Mouse (Mus musculus) forelimb bud, embryonic 11.5 days (tissue): ENCODE measurements around the gene Atp8a2.
A peak's percentile ranks its signal among the peaks of the same experiment; 100 is the strongest.

Source experiments
- DNase-seq: peaks from one replicate; pipeline ENCODE4 v3.0.0-alpha.2; 2012; ENCODE audit warnings: low read depth, low spot score

Gene Atp8a2

GRCm38 (mm10) chr14:59715695-59716442 lies 481.1 kb downstream of the Atp8a2 start:
- DNase-seq, result no peak

DNA sequence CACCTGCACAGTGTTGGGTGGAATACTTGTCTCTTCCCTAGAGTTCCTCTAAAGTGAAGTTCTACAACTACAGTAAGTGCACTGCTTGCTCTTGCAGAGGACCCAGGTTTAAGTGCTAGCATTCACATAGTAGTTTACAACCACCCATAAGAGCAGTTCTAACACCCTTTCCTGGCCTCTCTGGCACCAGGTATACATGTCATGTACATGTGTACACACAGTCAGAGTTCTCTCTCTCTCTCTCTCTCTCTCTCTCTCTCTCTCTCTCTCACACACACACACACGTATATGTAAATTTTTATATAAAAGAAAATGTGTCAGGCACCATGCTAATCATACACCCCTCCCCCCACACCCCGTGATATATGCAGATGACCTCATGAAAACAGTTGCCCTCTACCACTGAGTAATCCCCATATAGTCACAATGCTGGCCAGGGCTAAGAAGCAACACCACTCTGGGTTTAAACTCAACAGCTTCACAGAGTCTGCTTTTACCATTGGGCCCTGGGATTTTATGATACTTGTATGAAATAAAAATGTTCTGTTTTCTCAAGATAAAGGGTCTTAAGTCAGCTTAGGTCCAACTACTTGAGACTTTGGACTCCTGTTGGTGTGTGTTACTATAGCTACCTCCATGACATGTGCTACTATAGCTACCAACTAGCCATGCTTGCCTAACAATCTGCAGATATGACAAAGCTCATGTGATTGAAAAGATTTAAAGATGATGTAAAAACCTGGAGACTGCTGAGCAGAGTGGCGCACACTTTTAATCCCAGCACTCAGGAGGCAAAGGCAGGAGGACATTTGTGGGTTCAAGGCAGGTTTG lies 487.3 kb downstream of the Atp8a2 start:
- DNase-seq, result no peak

DNA sequence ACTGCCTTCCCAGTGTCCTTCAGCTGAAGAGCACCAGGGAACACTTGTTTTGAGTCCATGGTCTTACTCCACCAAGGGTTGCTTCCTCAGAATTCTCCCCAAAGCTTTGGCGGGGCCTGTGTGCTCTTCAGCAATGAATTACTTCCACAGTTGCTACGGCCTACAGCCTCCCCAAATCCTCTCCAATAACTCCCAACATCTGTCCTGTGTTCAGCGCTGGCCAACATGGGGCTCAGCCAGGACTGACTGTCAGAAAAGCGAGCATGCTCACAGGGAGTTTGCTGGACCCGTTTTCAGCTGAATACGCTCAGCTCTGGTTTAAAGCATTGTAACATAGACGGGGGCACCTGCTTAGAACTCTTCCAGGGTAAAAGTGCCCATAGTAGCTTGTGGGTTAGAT lies 489.0 kb downstream of the Atp8a2 start:
- no peak for DNase-seq

DNA sequence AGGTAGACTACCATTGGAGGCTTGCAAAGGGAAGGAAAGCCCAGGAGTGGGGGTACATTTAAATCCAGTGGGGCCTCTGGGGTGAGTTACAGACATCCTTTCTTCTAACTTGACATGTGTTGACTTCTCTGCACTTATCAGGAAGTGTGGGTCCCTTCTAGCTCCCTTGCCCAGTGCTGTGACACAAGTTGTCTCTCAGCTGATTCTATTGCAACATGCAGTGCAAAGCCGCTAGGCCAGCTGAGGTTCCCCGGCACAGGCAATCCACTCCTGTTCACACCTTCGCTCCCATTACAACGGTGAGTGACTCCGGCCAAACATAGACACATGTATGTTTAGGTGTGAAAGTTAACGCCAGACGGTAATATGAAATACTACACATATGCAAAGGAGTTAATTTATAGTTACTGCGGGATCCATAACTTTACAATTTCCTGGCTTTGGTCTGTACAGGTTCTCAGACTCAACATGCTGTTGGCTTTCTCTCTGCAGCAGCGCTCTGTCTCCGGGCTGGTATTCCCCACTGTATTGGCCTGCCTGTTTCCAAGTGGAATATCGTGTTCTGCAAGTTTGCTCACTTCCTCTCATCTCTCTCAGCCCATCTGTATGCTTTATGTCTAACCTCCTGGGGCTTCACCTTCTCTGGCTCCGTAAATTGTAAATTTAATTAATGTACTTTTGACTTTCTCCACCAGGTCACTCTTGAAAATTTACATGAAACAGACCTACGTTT lies 491.5 kb downstream of the Atp8a2 start:
- peak; percentile 40 for DNase-seq

DNA sequence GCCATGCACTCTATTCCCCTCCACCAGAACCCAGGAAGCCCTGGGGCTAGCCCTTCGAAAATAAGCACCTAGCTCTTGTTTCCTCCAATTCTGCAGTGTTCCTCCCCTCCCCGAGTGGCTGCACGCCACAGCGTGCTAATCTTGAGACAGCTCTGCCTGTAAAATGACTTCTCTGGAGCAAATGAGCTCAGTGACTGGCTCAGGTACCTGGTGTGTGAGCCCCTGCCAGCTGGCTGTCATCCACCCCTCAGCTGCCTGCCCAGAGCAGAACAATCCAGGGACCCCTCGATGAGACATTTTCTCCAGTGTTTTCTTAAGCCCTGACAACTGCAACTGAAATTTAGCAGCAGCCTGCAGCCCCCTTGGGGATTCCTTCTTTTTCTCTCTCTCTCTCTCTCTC lies 495.5 kb downstream of the Atp8a2 start:
- DNase-seq, result no peak

DNA sequence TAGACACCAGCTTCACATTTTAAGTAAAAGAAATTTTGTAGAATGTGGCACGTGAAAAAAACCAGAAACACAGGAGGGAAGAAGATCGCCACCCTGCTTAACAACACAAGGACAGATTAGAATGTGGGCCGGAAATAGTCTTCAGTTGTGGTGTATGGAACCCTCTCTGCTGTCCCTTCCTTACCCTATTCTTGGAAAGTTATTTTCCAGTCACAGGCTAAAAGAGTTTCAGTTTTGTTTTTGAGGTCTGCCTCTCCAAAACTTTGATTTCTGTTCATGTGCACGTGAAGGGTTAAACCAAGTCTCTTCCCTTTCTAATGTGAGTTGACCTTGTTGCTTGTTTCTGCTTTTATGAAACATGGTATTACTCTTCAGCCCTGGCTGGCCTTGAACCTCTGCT lies 501.8 kb downstream of the Atp8a2 start:
- DNase-seq, result no peak

DNA sequence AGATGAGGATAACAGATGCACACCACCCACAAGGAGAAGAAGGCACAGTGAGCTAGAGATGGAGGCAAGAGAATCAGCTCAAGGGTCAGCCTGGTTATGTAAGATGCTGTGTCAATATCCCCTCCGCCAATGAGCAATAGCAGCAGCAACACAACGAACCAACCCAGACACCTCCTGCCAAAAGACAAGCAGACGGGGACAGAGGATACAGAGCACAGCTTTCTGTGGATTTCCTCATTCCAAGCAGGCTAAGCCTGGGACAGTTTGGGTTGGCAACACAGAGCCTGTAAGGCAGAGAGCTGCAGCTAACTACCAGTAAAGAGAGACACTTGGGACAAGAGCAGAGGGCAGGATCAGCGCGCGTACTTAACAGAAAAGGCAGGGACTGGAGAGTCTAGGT lies 504.8 kb downstream of the Atp8a2 start:
- no peak for DNase-seq

- DNase-seq, result no peak
These were observed 505.6 kb downstream of the Atp8a2 start for GRCm38 (mm10) chr14:59691402-59691801.

- no peak for DNase-seq
These were observed 506.0 kb downstream of the Atp8a2 start for GRCm38 (mm10) chr14:59690954-59691353.

DNA sequence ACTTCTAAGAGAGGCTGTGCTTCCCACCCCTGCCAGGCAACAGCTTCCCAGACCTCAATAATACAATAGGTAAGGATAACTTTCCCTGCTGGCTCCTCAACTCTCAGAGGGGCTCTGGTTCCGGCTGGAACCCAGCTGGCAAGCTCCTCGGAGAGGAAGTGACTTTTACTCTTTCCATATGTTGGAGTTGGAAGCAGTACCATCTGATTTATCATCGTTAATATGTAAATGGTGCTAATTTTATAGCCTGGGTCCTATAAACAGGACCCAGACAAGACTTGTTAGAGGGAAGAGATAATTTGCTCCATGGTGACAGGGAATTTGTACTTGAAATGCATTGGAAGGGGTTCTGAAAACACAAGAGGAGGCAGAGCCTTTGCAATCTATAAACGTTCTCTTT lies 507.4 kb downstream of the Atp8a2 start:
- no peak for DNase-seq

- no peak for DNase-seq
These were observed 510.8 kb downstream of the Atp8a2 start for GRCm38 (mm10) chr14:59686229-59686628.

DNA sequence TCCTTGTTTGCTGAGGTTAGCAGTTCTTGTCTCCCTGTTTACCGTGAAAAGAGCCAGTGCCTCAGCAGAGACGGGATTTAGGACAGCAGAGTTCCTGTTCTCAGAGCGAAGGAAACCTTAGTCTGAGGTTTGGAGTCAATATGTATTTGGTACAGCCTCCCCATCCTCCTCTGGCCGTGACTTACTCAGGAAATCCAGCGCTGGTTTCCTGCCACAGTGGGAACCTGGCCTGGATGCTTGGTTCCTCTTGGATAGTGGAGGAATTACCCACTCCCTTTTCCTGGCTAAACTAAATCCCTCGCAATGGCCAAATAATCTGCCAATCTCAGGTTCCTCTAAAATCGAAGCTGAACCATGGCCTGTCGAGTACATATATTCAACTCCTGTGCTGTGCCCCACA lies 511.6 kb downstream of the Atp8a2 start:
- DNase-seq, result no peak

DNA sequence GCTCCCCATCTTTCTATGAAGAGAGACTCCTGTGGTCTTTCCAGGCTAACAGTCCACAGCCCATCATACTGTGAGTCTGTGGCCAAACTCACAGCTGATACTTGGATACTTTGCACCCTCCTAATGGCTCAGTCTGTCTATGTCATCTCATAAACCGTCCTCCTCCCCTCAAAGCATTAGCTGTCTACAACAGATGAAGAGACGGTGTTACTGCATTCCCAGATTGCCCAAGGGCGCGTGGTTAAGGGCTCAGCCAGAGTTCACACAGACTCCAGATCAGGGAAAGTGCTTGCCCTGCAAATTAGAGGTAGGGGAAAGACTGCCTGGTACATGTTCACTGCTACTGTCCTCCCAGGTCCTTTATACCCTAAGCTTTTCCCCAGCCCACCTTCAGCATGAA lies 515.1 kb downstream of the Atp8a2 start:
- no peak for DNase-seq

DNA sequence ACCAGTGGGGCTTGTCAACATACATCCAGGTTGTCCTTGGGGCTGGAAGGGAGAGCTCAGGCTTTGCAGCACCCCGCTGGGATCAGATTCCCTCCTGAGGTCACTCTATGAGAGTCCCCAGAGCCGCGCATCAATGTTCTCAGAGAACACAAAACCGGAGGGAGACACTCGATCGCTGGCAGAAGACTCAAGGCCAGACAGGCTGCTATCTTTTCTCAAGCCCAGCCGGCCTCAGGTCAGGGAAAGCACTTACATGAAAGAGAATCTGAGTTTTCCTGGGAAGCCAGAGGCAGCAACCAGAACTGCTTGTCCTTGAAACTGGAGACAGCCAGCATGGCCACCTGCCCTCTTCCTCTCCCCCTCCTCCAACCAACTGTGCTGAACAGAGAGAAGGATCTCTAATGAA lies 519.4 kb downstream of the Atp8a2 start:
- no peak for DNase-seq

DNA sequence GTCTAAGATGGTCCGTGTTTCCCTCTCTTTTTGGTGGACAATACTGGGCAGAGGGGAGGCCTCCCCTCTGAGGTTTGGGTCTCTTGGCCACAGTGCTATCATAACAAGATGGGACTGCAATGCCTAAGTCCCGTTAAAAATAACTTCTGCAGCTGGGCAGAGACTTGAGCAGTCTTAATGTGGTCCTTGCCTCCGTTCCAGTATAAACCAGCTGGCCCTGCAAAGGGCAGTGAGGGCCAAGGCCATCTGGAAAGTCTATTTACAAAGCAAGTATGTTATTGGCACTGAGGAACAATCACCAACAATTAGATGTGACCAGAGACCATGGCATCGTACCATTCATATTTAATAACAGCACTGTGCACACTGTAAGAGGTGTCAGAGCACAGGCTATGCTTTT lies 521.6 kb downstream of the Atp8a2 start:
- DNase-seq, result peak; percentile 27

DNA sequence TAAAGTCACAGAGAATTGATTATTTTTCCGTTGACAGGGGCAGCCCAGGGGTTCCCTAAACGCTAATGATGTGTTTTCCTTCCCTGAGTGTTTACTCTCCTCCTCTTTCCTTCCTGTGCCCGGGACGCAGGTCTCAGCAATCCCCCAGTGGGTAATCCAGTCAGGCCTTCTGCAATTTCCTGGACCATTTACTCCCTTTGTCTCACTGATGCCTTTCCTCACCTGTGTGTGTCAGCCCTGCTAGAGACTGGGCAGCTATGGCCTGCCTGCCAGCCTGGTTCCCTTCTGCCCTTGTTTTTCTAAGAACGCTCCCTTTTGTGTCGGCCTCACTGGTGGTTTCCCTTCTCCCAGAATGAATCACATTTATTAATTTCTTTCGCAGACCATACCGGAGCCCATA lies 522.4 kb downstream of the Atp8a2 start:
- DNase-seq, result peak; percentile 49

GRCm38 (mm10) chr14:59672893-59673515 lies 524.0 kb downstream of the Atp8a2 start:
- no peak for DNase-seq

GRCm38 (mm10) chr14:59657098-59657497 lies 539.9 kb downstream of the Atp8a2 start:
- DNase-seq, result no peak

- DNase-seq, result no peak
These were observed 540.4 kb downstream of the Atp8a2 start for GRCm38 (mm10) chr14:59656591-59656990.

DNA sequence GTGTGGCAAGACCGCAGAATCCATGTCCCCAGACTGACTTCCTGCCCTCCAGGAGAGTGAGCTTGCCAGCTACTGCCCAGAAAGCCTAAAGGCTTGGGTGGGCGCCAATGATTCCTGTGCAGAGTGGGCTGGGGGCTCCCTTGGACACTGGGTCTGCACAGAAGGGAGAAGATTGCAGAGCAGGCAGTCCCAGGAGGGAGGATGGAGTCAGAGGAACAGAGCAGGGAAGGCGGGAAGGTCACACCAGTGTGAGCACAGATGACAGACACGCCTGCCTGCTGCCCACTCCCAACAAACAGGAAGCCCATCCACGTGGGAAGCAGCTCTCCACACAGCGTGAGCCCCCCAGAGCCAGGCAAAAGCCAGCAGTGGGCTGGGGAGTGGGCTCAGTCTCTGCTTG lies 547.6 kb downstream of the Atp8a2 start:
- DNase-seq, result no peak

- no peak for DNase-seq
These were observed 548.4 kb downstream of the Atp8a2 start for GRCm38 (mm10) chr14:59648611-59649010.
